Mouse (Mus musculus) MEL (cell line): ENCODE data around the gene Smndc1. TPM values are rescaled to one million over a fixed set of nuclear protein-coding genes. Genes with fewer than 3 reads are reported as not detected.
"Not testable (repeated sequence)": the region's sequence is repeated elsewhere in the genome, so short reads cannot be mapped to it uniquely, and the experiment has no call there.

Experiments
- DNase-seq: peaks from one replicate; pipeline ENCODE4 v3.0.0; 2011; ENCODE audit warnings: low read depth, low spot score
- H3K27ac ChIP-seq: 2 replicates; pipeline ENCODE4 v1.5.1; 2012; ENCODE audit warnings: low read depth, mild to moderate bottlenecking, control low read depth, low read length, moderate library complexity; ENCODE audit not compliant: control insufficient read depth
- H3K27me3 ChIP-seq, 2 experiments: fragments of 150-350 bp in 1 of 2; sonication (generic) in 1 of 2; 2 replicates each; pipeline ENCODE4 v1.6.1; 2012; ENCODE audit warnings: low read length in 2 of 2, mild to moderate bottlenecking in 2 of 2, improper control_type of control experiment in 1 of 2, moderate library complexity in 1 of 2; ENCODE audit not compliant: insufficient read depth in 2 of 2, control insufficient read depth in 1 of 2
- H3K36me3 ChIP-seq, 2 experiments: 2 replicates each; pipeline ENCODE4 v1.6.1; 2012 to 2014; ENCODE audit warnings: low read length in 2 of 2, improper control_type of control experiment in 1 of 2, inconsistent platforms in 1 of 2, mild to moderate bottlenecking in 1 of 2; ENCODE audit not compliant: insufficient read depth in 2 of 2, control insufficient read depth in 1 of 2
- H3K4me1 ChIP-seq, 2 experiments: fragments of 150-350 bp in 1 of 2; sonication (generic) in 1 of 2; 2 replicates each; pipeline ENCODE4 v1.6.1; 2012; ENCODE audit warnings: low read length in 2 of 2, improper control_type of control experiment in 1 of 2, mild to moderate bottlenecking in 1 of 2; ENCODE audit not compliant: insufficient read depth in 2 of 2, control insufficient read depth in 1 of 2
- H3K4me3 ChIP-seq, 2 experiments: fragments of 150-350 bp in 1 of 2; sonication (generic) in 1 of 2; 2 replicates each; pipeline ENCODE4 v1.5.1; 2012; ENCODE audit warnings: low read depth in 2 of 2, low read length in 2 of 2, mild to moderate bottlenecking in 2 of 2, moderate library complexity in 2 of 2, control low read depth in 1 of 2, improper control_type of control experiment in 1 of 2; ENCODE audit not compliant: control insufficient read depth in 1 of 2, insufficient read depth in 1 of 2
- H3K79me2 ChIP-seq: 2 replicates; pipeline ENCODE4 v1.6.1; 2012; ENCODE audit warnings: mild to moderate bottlenecking, low read length, moderate library complexity; ENCODE audit not compliant: control insufficient read depth, poor library complexity, insufficient read depth
- H3K9ac ChIP-seq: 2 replicates; pipeline ENCODE4 v1.6.1; 2012; ENCODE audit warnings: low read depth, mild to moderate bottlenecking, control low read depth, low read length, moderate library complexity; ENCODE audit not compliant: control insufficient read depth, poor library complexity, severe bottlenecking
- H3K9me3 ChIP-seq: fragments of 150-350 bp; sonication (generic); replicated peaks from 2 replicates; pipeline ENCODE4 v1.6.1; 2012; ENCODE audit warnings: mild to moderate bottlenecking, low read length, improper control_type of control experiment, moderate library complexity; ENCODE audit not compliant: insufficient read depth
- CHD1 ChIP-seq: IDR thresholded peaks from 2 replicates; pipeline ENCODE4 v1.6.1; 2012; ENCODE audit warnings: low read depth, mild to moderate bottlenecking, inconsistent platforms, low read length, improper control_type of control experiment
- ELF1 ChIP-seq: IDR thresholded peaks from 2 replicates; pipeline ENCODE4 v1.6.1; 2014; ENCODE audit warnings: low read depth, mild to moderate bottlenecking, inconsistent platforms, low read length, improper control_type of control experiment, moderate library complexity
- ETS1 ChIP-seq: IDR thresholded peaks from 2 replicates; pipeline ENCODE4 v1.6.1; 2012; ENCODE audit warnings: low read depth, mild to moderate bottlenecking, inconsistent platforms, low read length, improper control_type of control experiment, moderate library complexity
- GABPA ChIP-seq: IDR thresholded peaks from 2 replicates; pipeline ENCODE4 v1.6.1; 2012; ENCODE audit warnings: low read depth, mild to moderate bottlenecking, inconsistent platforms, low read length, improper control_type of control experiment, moderate library complexity
- GATA1 ChIP-seq: IDR thresholded peaks from 2 replicates; pipeline ENCODE4 v1.6.1; 2011; ENCODE audit warnings: low read depth, low read length, improper control_type of control experiment
- HCFC1 ChIP-seq: IDR thresholded peaks from 2 replicates; pipeline ENCODE4 v1.6.1; 2012; ENCODE audit warnings: low read depth, mild to moderate bottlenecking, inconsistent platforms, low read length, improper control_type of control experiment, moderate library complexity
- MAZ ChIP-seq: IDR thresholded peaks from 2 replicates; pipeline ENCODE4 v1.6.1; 2012; ENCODE audit warnings: low read depth, mild to moderate bottlenecking, inconsistent platforms, low read length, improper control_type of control experiment
- TAL1 ChIP-seq: IDR thresholded peaks from 2 replicates; pipeline ENCODE4 v1.6.1; 2012; ENCODE audit warnings: mild to moderate bottlenecking, inconsistent platforms, low read length, moderate library complexity, mixed read lengths
- TBP ChIP-seq: IDR thresholded peaks from 2 replicates; pipeline ENCODE4 v1.8.0; 2011; ENCODE audit warnings: low read depth, low read length, improper control_type of control experiment
- ZKSCAN1 ChIP-seq: IDR thresholded peaks from 2 replicates; pipeline ENCODE4 v1.6.1; 2012; ENCODE audit warnings: low read depth, mild to moderate bottlenecking, inconsistent platforms, low read length, improper control_type of control experiment, moderate library complexity
- polyA plus RNA-seq, 2 experiments: library from polyadenylated mRNA; stranded (reverse) in 1 of 2; unstranded in 1 of 2; fragments of >175 nt in 1 of 2; fragments of >200 nt in 1 of 2; gene quantifications; 2 replicates each; pipeline versions ENCODE4 v1.2.1 to v1.2.4; 2012; ENCODE audit warnings: low replicate concordance in 2 of 2, low read depth in 1 of 2; ENCODE audit not compliant: insufficient read length in 2 of 2, insufficient read depth in 1 of 2, missing spikeins in 1 of 2
- total RNA-seq: library from RNA; depleted of rRNA; stranded (reverse); fragments of 300-350 nt; gene quantifications from 2 replicates; pipeline ENCODE4 v1.2.3, GENCODE M21; 2012

Gene Smndc1
- total and polyA plus RNA-seq, 3 experiments, result 27.5 to 166 (median 114) TPM

GRCm38 (mm10) chr19:53397451-53398233, 7.3 kb upstream of the Smndc1 start:
- no peaks in the 10 kb centered on the region for H3K9me3 ChIP-seq

GRCm38 (mm10) chr19:53395805-53396204, 5.4 kb upstream of the Smndc1 start:
- not testable (repeated sequence) for H3K4me3 ChIP-seq, H3K9me3 ChIP-seq, H3K27me3 ChIP-seq, H3K27ac ChIP-seq, H3K79me2 ChIP-seq, H3K9ac ChIP-seq, DNase-seq
- Histone ChIP-seq H3K36me3 (peaks cover 0 to 13% of the 10 kb centered on the region in 2 experiments; a peak in 2 of 4 replicates), H3K4me1 (peaks cover 2 to 19% of the 10 kb centered on the region in 2 experiments; a peak in 3 of 4 replicates)

More at GRCm38 (mm10) chr19:53397451-53398233, 7.3 kb upstream of the Smndc1 start:
- H3K4me1 ChIP-seq, result peaks cover 2 to 8% of the 10 kb centered on the region in 2 experiments; a peak in 3 of 4 replicates
- H3K27ac ChIP-seq, result no peak overlapping the region
- no peak overlapping the region for H3K4me3 ChIP-seq
- no peak for TF ChIP-seq TBP
- TF ChIP-seq TAL1, result no peak
- no peak for TF ChIP-seq HCFC1
- no peak for TF ChIP-seq ZKSCAN1
- TF ChIP-seq GABPA, result no peak
- no peak for TF ChIP-seq ETS1
- TF ChIP-seq CHD1, result no peak
- no peak for TF ChIP-seq MAZ
- no peak for TF ChIP-seq ELF1
- TF ChIP-seq GATA1, result no peak
- H3K27me3 ChIP-seq, result no peaks in the 10 kb centered on the region
- H3K9ac ChIP-seq, result no peak overlapping the region
- peaks cover 0 to 4% of the 10 kb centered on the region in 2 experiments; a peak in 2 of 4 replicates for H3K36me3 ChIP-seq
- no peaks in the 10 kb centered on the region for H3K79me2 ChIP-seq
- no peak for DNase-seq

GRCm38 (mm10) chr19:53394956-53395355, 4.6 kb upstream of the Smndc1 start:
- not testable (repeated sequence) for H3K9me3 ChIP-seq, H3K27ac ChIP-seq, H3K9ac ChIP-seq, H3K4me3 ChIP-seq, H3K27me3 ChIP-seq, DNase-seq
- Histone ChIP-seq H3K79me2 (peaks cover 13% of the 10 kb centered on the region), H3K36me3 (peaks cover 0 to 13% of the 10 kb centered on the region in 2 experiments; a peak in 2 of 4 replicates), H3K4me1 (peaks cover 2 to 19% of the 10 kb centered on the region in 2 experiments; a peak in 3 of 4 replicates)
